Mouse (Mus musculus): ENCODE measurements around the gene Iqcf1.

DNA sequence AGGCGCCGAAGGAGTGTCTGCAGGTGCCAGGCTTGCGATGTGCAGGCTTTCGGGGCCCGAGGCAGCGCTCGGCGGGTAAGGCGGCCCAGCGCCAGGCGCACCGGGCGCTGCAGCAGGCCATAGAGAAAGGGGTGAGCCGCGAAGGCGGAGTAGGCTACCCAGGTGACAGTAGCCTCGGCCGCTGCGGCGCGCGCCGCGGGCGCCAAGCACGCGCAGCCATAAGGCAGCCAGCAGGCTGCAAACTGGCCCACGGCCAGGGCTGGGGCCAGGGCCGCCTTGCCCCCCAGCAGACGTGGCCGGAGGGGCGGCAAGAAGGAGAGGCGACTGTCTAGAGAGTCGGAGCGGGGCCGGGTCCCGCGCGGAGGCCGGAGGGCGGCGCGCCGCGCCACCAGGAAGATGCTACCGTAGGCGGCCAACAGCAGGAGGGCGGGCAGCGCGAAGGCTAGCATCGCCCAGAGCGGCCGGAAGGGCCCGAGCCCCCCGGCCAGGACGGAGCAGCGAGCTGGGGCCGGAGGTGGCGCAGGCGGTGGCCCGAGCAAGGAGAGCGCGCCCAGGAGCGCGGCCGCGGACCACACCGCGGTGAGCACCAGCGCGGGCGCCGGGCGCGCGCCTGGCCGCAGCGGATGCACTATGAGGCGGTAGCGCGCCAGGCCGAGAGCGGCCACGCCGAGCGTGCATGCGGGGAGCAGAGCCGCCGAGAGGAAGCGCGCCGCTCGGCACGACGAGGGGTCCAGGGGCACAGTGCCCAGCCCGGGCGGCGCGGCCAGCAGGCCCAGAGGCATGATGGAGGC, 34.8 kb upstream of the Iqcf1 start:
- TF ChIP-seq CTCF (IDR thresholded peaks at IDR 0.05; ENCODE audit: extremely low read depth, insufficient read depth, insufficient read length, insufficient replicate concordance) (no peak), POLR2A (IDR thresholded peaks at IDR 0.05; ENCODE audit: low read depth, low read length) (no peak)
